Mouse (Mus musculus) testis, adult 2 months (tissue): ENCODE results near the gene Pnmal2.

ENCODE experiments used
- CTCF ChIP-seq: fragments of 200-500 bp; IDR thresholded peaks from 2 replicates; pipeline ENCODE4 v1.5.1; 2012; ENCODE audit warnings: low read depth, mild to moderate bottlenecking, inconsistent platforms, low read length, moderate library complexity; ENCODE audit not compliant: control insufficient read depth, insufficient read depth, insufficient replicate concordance
- POLR2A ChIP-seq: fragments of 200-500 bp; IDR thresholded peaks from 2 replicates; pipeline ENCODE4 v1.6.1; 2012; ENCODE audit warnings: low read depth, mild to moderate bottlenecking, inconsistent platforms, low read length, moderate library complexity; ENCODE audit not compliant: control insufficient read depth

- TF ChIP-seq CTCF: no peak
- TF ChIP-seq POLR2A: no peak
These were observed 43.9 kb downstream of the Pnmal2 start for GRCm38 (mm10) chr7:16988405-16988804.
